Mouse (Mus musculus) testis, adult 2 months (tissue): ENCODE measurements around the gene Wfikkn2.

Experiments
- CTCF ChIP-seq: fragments of 200-500 bp; IDR thresholded peaks from 2 replicates; pipeline ENCODE4 v1.5.1; 2012; ENCODE audit warnings: low read depth, mild to moderate bottlenecking, inconsistent platforms, low read length, moderate library complexity; ENCODE audit not compliant: control insufficient read depth, insufficient read depth, insufficient replicate concordance
- POLR2A ChIP-seq: fragments of 200-500 bp; IDR thresholded peaks from 2 replicates; pipeline ENCODE4 v1.6.1; 2012; ENCODE audit warnings: low read depth, mild to moderate bottlenecking, inconsistent platforms, low read length, moderate library complexity; ENCODE audit not compliant: control insufficient read depth

DNA sequence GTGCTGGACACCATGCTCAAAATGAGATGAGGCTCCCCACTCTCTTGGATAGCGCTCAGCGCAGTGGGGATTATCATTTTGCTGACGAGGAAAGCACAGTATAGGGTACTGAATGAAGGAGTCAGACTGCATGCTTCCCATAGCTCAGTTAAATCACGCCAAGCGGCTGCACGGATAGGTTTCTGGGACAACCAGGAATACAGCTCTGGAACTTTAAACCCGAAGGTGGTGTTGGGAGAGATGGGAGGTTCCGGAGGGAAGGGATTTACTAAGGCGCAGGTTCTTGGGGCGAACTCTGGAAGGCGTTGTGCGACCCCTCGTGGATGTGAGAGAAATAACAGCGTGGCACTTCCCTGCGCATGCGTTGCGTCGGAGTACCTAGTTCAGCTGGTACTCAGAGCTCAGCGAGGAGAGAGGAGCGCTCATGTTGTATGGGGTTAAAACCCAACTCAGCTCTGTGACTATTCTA, 31.1 kb upstream of the Wfikkn2 start:
- TF ChIP-seq CTCF (peak; percentile 97), POLR2A (no peak)
